Mouse (Mus musculus) urinary bladder, postnatal 14 days (tissue): ENCODE data around the gene Adamts20.
A peak's percentile ranks its signal among the peaks of the same experiment; 100 is the strongest.

ENCODE experiments used
- DNase-seq: peaks from one replicate; pipeline ENCODE4 v3.0.0; 2021; ENCODE audit warnings: low spot score

Adamts20 gene

DNA sequence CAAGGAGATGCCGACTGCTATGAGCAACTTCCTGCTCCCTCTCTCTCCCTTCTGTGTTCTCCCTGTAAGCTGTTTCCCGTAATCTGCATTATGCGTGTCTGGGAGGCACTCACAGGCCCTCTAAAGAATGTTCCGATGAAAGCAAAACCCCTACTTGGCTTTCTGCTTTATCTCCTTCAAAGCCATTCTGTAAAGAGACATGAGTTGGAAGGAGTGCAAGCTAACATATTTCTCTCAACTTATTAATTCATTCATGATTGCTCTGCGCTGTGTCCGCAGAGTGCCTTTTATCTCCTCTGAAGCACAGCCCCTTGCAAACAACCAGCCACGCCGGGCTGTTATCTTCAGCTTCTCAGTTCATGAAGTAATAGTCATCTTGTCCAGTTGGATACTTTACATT, 215.5 kb downstream of the Adamts20 start:
- DNase-seq = peak; percentile 39

DNA sequence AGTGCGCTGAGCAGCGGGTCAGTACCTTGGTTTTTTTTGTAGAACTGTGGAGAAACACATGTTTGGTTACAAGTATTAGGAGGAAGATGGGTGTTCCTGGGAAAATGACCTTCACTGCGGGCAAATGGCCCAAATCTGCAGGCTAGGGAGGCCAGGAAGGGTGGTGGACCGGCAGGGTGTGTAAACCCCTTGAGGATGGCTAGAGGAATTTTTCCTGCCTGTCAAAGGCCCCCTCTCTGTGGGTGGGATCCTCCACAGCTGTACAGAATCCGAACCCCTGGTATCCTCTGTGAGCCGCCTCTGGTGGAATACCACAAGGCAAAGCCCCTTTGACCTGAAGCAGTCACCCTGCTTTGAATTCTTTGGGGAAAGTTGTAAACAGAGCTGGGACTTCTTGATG, 216.8 kb downstream of the Adamts20 start:
- DNase-seq = peak; percentile 44

DNA sequence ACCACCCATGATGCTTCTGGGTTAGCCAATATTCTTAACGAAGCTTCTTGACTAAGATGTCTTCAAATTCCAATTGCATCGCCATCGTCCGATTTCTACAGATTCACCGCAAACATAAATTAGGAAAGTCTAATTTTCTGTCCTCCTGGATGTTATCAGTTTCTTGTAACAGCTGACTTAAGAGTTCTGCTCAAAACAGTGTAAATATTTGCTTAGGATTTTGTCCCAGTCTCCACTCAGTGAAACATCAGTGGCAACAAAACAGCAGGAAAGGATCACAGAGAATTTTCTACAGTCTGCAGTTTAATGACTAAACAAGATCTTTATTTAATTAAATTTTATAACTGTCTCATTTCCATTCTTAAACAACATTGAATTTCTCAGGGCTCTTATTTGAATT, 218.5 kb downstream of the Adamts20 start:
- DNase-seq = no peak

- no peak for DNase-seq
Measured at GRCm38 (mm10) chr15:94244336-94244735, 220.9 kb downstream of the Adamts20 start.

DNA sequence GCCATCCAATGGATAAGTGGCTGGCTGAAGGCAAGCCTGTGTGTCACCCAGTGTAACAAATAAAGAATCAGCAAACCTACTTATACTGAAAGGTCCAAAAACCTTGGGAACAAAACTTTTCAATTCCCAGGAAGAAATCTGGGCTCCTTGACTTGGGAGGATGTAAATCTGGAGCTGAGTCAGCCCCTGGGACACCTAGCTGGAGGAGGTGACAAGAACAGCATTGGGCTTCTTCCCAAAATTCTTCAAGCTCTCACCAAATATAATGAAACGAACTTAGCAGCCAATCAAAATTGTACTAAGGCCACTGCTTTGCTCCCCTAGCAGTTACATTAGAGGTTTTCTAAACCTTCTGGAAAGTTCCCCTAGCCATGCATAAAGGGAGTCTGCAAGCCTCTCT, 223.1 kb downstream of the Adamts20 start:
- DNase-seq = no peak

DNA sequence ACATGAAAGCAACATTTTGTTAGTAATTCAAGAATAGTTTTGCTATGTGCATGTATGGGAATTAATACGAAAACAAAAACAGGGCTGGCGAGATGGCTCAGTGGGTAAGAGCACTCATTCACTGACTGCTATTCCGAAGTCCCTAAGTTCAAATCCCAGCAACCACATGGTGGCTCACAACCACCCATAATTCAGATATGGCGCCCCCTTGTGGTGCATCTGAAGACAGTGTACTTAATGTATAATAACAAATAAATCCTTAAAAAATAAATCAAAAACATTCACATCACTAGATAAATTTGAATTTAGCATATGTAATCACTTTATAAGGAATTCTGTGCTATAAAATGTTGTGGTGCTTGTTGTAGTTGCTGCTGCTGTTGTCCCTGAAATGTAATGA, 225.6 kb downstream of the Adamts20 start:
- DNase-seq = no peak

GRCm38 (mm10) chr15:94239127-94239526, 226.1 kb downstream of the Adamts20 start:
- no peak for DNase-seq

GRCm38 (mm10) chr15:94238058-94238876, 227.0 kb downstream of the Adamts20 start:
- no peak for DNase-seq

GRCm38 (mm10) chr15:94236726-94237125, 228.5 kb downstream of the Adamts20 start:
- DNase-seq = no peak

GRCm38 (mm10) chr15:94236121-94236520, 229.1 kb downstream of the Adamts20 start:
- no peak for DNase-seq

- no peak for DNase-seq
Measured at GRCm38 (mm10) chr15:94235190-94235589, 230.0 kb downstream of the Adamts20 start.

- DNase-seq = no peak
Measured at GRCm38 (mm10) chr15:94231246-94231645, 234.0 kb downstream of the Adamts20 start.

DNA sequence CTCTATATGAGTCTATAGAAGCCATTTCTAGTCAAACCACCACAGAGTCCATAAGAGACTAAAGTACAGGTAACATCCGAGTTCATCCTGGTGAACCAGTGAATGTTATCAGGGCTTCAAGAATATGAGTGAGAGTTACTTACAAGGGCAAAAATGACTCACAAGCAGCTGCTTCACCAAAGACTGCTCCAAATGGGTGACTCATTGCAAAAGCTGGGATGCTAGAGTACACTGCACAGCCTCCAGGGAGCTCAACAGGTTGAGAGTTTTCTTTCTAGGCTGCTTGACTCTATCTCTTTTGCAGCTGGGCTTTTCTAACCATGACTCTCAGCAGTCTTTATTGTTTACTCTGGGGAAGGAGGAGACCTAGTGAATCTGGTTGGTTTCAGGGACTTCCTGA, 237.8 kb downstream of the Adamts20 start:
- DNase-seq = no peak

DNA sequence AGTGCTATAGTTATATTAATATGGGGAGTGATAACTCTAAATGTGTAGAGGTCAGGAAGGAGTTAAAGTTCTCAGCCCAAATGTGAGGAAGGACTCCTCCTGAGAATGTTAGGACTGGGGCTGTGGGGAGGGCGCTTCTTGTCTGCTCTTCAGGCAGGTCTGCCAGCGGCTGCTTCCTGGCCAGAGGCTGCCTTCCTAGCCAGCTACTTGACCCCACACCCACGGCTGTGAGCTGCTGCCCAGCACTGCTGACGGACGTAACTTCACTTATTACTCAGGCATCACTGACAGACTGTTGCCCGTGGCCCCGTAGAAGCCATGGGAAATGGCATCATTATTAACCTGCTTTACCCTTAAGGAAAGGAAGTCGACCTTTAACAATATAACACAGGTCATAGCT, 242.1 kb downstream of the Adamts20 start:
- DNase-seq = no peak

GRCm38 (mm10) chr15:94220686-94221085, 244.5 kb downstream of the Adamts20 start:
- no peak for DNase-seq
